Mouse (Mus musculus) brain, embryonic 14.5 days (tissue): ENCODE results near the gene Tfcp2.

Source experiments
- CTCF ChIP-seq: fragments of 200-500 bp; IDR thresholded peaks from 2 replicates; pipeline ENCODE4 v1.5.1; 2012; ENCODE audit warnings: inconsistent platforms, mild to moderate bottlenecking, moderate library complexity, borderline replicate concordance; ENCODE audit not compliant: insufficient read depth, insufficient read length; ENCODE audit errors: extremely low read depth
- POLR2A ChIP-seq: fragments of 200-500 bp; IDR thresholded peaks from 2 replicates; pipeline ENCODE4 v1.6.1; 2012; ENCODE audit warnings: mild to moderate bottlenecking, inconsistent platforms, borderline replicate concordance; ENCODE audit not compliant: poor library complexity, insufficient read depth, insufficient read length, severe bottlenecking; ENCODE audit errors: extremely low read depth

DNA sequence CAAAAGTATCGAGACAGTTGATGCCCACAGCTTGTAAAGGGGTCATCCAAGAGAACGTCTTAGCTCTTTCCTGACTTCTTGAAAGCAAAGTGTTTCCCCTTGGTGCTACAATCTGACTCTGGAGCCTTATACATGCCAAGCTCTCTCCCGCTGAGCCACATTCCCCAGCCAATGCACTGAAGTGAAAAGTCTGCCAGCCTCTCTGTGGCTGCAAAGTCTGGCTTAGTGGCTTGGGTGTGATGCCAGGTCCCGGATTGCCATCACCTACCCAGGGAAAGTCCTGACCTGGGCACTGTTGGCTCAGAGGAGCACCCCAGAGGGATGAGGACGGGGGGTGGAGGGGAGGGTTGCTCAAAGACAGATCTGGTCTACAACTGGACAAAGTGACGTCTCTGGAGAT, 25.0 kb upstream of the Tfcp2 start:
- no peak for TF ChIP-seq POLR2A
- no peak for TF ChIP-seq CTCF
